Mouse (Mus musculus): ENCODE results near the gene Ubap2.
A peak's percentile ranks its signal among the peaks of the same experiment; 100 is the strongest.

The Ubap2 gene

GRCm38 (mm10) chr4:41259019-41259418 lies 15.9 kb downstream of the Ubap2 start:
- no peak for DNase-seq

GRCm38 (mm10) chr4:41257752-41258151 lies 17.2 kb downstream of the Ubap2 start:
- no peak for DNase-seq

- DNase-seq = no peak
Observed at GRCm38 (mm10) chr4:41255564-41256210, 19.3 kb downstream of the Ubap2 start.

GRCm38 (mm10) chr4:41253756-41254155 lies 21.2 kb downstream of the Ubap2 start:
- DNase-seq = no peak

GRCm38 (mm10) chr4:41245408-41245807 lies 29.5 kb downstream of the Ubap2 start:
- DNase-seq = no peak

GRCm38 (mm10) chr4:41240916-41241315 lies 34.0 kb downstream of the Ubap2 start:
- no peak for DNase-seq

GRCm38 (mm10) chr4:41235621-41236020 lies 39.3 kb downstream of the Ubap2 start:
- DNase-seq = no peak

GRCm38 (mm10) chr4:41226351-41226750 lies 48.6 kb downstream of the Ubap2 start:
- DNase-seq = peak; percentile 7 to 15

GRCm38 (mm10) chr4:41225412-41225811 lies 49.5 kb downstream of the Ubap2 start:
- no peak for DNase-seq

GRCm38 (mm10) chr4:41208050-41208449 lies 66.9 kb downstream of the Ubap2 start:
- no peak for DNase-seq

GRCm38 (mm10) chr4:41205751-41206150 lies 69.2 kb downstream of the Ubap2 start:
- DNase-seq = no peak

- no peak for DNase-seq
Observed at GRCm38 (mm10) chr4:41202135-41202534, 72.8 kb downstream of the Ubap2 start.

- DNase-seq = no peak
Observed at GRCm38 (mm10) chr4:41196861-41197610, 77.9 kb downstream of the Ubap2 start.

- no peak for DNase-seq
Observed at GRCm38 (mm10) chr4:41195328-41195727, 79.6 kb downstream of the Ubap2 start.

- no peak for DNase-seq
Observed at GRCm38 (mm10) chr4:41192544-41193512, 82.1 kb downstream of the Ubap2 start.

GRCm38 (mm10) chr4:41189809-41190208 lies 85.1 kb downstream of the Ubap2 start:
- no peak for DNase-seq

GRCm38 (mm10) chr4:41179825-41180725 lies 94.9 kb downstream of the Ubap2 start:
- no peak for DNase-seq

- DNase-seq = no peak
Observed at GRCm38 (mm10) chr4:41174631-41175030, 100.3 kb downstream of the Ubap2 start.

- DNase-seq = no peak
Observed at GRCm38 (mm10) chr4:41170970-41171369, 104.0 kb downstream of the Ubap2 start.

GRCm38 (mm10) chr4:41165693-41166475 lies 109.1 kb downstream of the Ubap2 start:
- peak; percentile 64 to 72 for DNase-seq

GRCm38 (mm10) chr4:41164974-41165373 lies 110.0 kb downstream of the Ubap2 start:
- no peak for DNase-seq

Data from lung, adult 18-20 months (tissue).